Mouse (Mus musculus) layer of hippocampus, postnatal 25 days (tissue): ENCODE measurements around the gene Vezt. TPM values are rescaled to one million over a fixed set of nuclear protein-coding genes. Genes with fewer than 3 reads are reported as not detected.

ENCODE experiments used
- DNase-seq, 2 experiments: peaks; one replicate each; pipeline ENCODE4 v3.0.0; 2022; ENCODE audit warnings: mixed read lengths in 2 of 2, low spot score in 1 of 2; ENCODE audit errors: extremely low spot score in 1 of 2
- total RNA-seq, 2 experiments: library from RNA; stranded (reverse); gene quantifications; 2 replicates each; pipeline ENCODE4 v1.2.3; 2021

Vezt gene
- total RNA-seq, 2 experiments from 2014 or later = 64.1 to 70.2 TPM

DNA sequence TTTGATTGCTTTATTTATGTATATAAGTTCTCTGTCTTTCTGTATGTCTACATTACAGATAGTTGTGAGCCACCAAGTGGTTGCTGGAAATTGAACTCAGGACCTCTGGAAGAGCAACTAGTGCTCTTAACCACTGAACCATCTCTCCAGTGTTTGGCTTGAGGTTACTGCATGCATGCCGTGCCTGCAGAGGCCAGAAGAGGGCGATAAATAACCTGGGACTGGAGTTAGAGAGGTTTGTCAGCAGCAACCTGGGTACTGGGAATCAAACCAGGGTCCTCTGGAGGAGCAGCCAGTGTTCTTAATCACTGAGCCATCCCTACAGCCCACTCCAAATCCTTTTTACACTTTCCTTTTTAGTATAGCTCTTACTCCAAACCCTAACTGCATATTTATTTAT is 118.8 kb downstream of the Vezt start:
- no peak for DNase-seq

GRCm38 (mm10) chr10:93915531-93916275 is 119.9 kb downstream of the Vezt start:
- DNase-seq = no peak

DNA sequence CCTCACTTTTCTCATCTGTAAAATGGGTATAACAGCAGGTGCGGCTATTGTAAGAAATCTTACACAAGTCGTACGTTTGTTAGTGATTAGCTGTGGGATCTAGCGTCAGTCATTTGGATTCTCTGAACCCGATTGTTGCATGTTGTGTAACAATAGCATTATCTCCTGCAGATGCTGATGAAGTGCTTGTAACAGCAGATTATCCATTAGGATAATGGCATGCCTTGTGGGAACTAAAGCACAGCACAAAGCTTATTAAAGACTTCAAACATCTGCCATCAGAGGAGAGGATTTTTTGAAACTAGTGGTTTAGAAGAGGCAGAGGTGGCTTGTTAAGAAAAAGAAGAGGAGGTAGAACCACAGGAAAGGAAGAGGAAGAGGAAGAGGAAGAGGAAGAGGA is 122.1 kb downstream of the Vezt start:
- DNase-seq = no peak

- DNase-seq = no peak
These were observed 122.7 kb downstream of the Vezt start for GRCm38 (mm10) chr10:93912917-93913316.

DNA sequence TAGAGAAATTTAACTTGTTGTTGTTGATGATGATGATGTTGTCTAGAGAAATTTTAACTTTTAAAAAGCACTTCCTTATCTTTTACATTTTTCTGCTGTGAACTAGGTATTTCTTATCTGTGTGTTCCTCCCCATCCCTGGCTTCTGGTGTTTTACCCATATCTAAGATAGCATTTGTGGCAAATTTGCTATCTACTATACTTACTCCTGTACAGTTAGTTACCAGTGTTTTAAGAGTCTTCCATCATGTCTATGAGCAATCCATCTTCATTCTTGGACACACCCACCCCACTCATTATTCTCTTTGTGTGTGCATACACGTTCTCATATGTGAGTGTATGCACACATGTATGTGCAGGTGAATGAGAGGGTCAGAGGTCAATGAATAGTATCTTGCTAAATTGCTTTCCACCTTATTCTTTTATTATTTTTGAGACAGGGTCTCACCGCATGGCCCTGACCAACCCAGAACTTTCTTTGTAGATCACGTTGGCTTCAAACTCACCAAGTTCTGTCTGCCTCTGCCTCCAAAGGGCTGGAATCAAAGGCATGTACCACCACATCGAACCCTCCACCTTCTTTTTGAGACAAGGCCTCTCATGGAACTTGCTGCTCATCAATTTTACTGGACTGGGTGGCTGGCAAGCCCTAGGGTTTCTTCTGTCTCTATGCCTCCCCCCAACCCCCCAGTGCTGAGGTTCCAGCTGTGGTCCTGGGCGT is 123.3 kb downstream of the Vezt start:
- DNase-seq = no peak

DNA sequence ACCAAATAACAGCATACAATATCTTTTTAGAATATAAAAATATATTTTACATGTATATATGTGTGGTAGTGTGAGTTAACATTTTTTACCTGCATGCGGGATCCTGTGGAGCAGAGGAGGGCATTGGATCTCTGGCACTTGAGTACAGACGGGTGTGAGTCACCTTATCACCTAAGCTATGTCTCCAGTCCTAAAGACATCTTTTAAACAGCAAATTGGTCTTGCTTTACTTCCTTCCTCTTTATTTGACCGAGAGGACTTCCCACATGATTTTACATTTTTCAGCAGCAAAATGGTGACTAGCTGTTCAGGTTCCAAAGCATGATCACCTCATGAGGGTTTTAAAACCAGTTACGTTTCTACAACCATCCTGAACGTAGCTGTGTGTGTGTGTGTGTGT is 124.3 kb downstream of the Vezt start:
- DNase-seq = no peak

GRCm38 (mm10) chr10:93909811-93910446 is 125.7 kb downstream of the Vezt start:
- no peak for DNase-seq

- no peak for DNase-seq
These were observed 126.6 kb downstream of the Vezt start for GRCm38 (mm10) chr10:93909015-93909414.

- no peak for DNase-seq
These were observed 127.1 kb downstream of the Vezt start for GRCm38 (mm10) chr10:93908540-93908939.

DNA sequence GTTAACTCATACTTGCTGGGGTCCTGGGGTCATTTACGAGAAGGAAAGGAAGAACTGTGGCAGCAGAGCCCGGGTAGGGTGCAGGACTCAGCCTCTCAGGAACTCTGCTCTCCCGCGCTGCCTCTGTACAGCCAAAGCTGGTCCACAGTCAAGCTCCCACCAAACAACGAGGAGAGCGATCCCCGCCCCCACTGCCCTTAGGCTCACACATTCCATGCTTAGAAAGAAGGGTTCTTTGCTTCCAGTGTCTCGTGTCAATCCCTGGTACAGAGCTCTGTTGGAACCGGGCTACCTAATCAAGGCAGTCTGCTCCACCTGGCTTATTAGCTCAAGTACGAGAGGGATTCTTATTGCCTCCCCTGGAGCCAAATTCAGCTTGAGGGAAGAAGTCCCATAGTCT is 128.2 kb downstream of the Vezt start:
- DNase-seq = no peak

DNA sequence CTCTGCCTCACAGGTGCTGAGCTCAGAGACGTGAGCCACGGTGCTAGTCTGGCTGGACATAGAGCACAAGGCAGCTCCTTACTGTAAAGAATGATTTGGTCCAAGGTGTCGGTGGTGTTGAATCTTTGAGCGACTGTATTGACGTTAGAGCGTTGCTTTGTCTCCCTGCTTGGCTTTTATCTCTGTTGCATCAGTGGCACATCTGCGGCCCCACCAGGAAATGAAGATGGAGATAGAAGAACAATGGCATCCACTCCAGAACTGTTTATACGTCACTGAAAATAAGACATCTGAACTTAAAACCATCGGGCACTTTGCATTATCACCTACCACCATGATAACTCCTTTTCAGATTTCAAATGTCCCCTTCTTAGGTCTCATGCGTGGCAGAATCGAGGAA is 135.7 kb downstream of the Vezt start:
- no peak for DNase-seq

- DNase-seq = no peak
These were observed 136.3 kb downstream of the Vezt start for GRCm38 (mm10) chr10:93899303-93899702.

- no peak for DNase-seq
These were observed 138.5 kb downstream of the Vezt start, which contains the start of gene Metap2 for GRCm38 (mm10) chr10:93897043-93897646. Gene Metap2 (minus strand): TSS chr10:93897093.

- no peak for DNase-seq
These were observed 143.1 kb downstream of the Vezt start for GRCm38 (mm10) chr10:93892551-93892950.

GRCm38 (mm10) chr10:93891031-93891430 is 144.6 kb downstream of the Vezt start:
- DNase-seq = no peak

GRCm38 (mm10) chr10:93890565-93890964 is 145.1 kb downstream of the Vezt start:
- no peak for DNase-seq

- peak in 1 of 2 experiments; percentile 21 for DNase-seq
These were observed 145.6 kb downstream of the Vezt start for GRCm38 (mm10) chr10:93889976-93890375.

- DNase-seq = peak; percentile 74 to 87
These were observed 146.1 kb downstream of the Vezt start for GRCm38 (mm10) chr10:93889579-93889950.
